Mouse (Mus musculus) stomach, embryonic 14.5 days (tissue): ENCODE results near the gene Leng8. TPM values are rescaled to one million over a fixed set of nuclear protein-coding genes. Genes with fewer than 3 reads are reported as not detected.

ENCODE experiments used
- ATAC-seq: fragments of 200-750 bp; cut with Nextera tagmentation; 2 replicates; pipeline ENCODE4 v1.8.0; 2017; ENCODE audit warnings: low read depth, moderate TSS enrichment; ENCODE audit not compliant: insufficient number of reproducible peaks, insufficient read depth, low FRiP score
- H3K27ac ChIP-seq: fragments of 300-500 bp; sonication (generic); 2 replicates; pipeline ENCODE4 v1.5.1; 2014; ENCODE audit warnings: mild to moderate bottlenecking, low read length, moderate library complexity, mixed read lengths
- H3K27me3 ChIP-seq: fragments of 300-500 bp; sonication (generic); 2 replicates; pipeline ENCODE4 v1.6.1; 2014; ENCODE audit warnings: low read length, control low read depth, mixed read lengths; ENCODE audit not compliant: control insufficient read depth, insufficient read depth
- H3K36me3 ChIP-seq: fragments of 300-500 bp; sonication (generic); 2 replicates; pipeline ENCODE4 v1.6.1; 2014; ENCODE audit warnings: mild to moderate bottlenecking, control low read depth, low read length, moderate library complexity, mixed read lengths; ENCODE audit not compliant: control insufficient read depth, insufficient read depth
- H3K4me1 ChIP-seq: fragments of 300-500 bp; sonication (generic); 2 replicates; pipeline ENCODE4 v1.6.1; 2014; ENCODE audit warnings: low read length, control low read depth, mixed read lengths; ENCODE audit not compliant: control insufficient read depth, insufficient read depth
- H3K4me2 ChIP-seq: fragments of 300-500 bp; sonication (generic); replicated peaks from 2 replicates; pipeline ENCODE4 v1.6.1; 2014; ENCODE audit warnings: low read depth, low read length, control low read depth
- H3K4me3 ChIP-seq: fragments of 300-500 bp; sonication (generic); 2 replicates; pipeline ENCODE4 v1.5.1; 2014; ENCODE audit warnings: low read depth, low read length, control low read depth
- H3K9ac ChIP-seq: fragments of 300-500 bp; sonication (generic); replicated peaks from 2 replicates; pipeline ENCODE4 v1.6.1; 2014; ENCODE audit warnings: low read depth, mild to moderate bottlenecking, control low read depth, low read length, moderate library complexity, mixed read lengths
- H3K9me3 ChIP-seq: fragments of 300-500 bp; sonication (generic); 2 replicates; pipeline ENCODE4 v1.6.1; 2016; ENCODE audit warnings: low read depth, low read length, control low read depth; ENCODE audit not compliant: control insufficient read depth
- WGBS: fragments of 180-500 bp; shearing (Covaris S2); extraction: QIAGEN DNeasy Blood & Tissue Kit; methylation state at CpG from one replicate; pipeline ENCODE4 v1.1.7; 2014; 5-methylcytosine and 5-hydroxymethylcytosine counted together
- polyA plus RNA-seq: library from polyadenylated mRNA; unstranded; fragments of >200 nt; fragmentation: Nextera tagmentation; extraction: Ambion mirVana; gene quantifications from 2 replicates; pipeline ENCODE4 v1.2.1, GENCODE M21; 2014

Leng8 gene
- polyA plus RNA-seq, 1 experiment from 2014 or later: 58.7 TPM

GRCm38 (mm10) chr7:4141648-4142325 lies 4.9 kb downstream of the Leng8 start:
- Histone ChIP-seq H3K4me1 (peaks cover 7% of the 10 kb centered on the region), H3K4me3 (no peak overlapping the region), H3K4me2 (no peak overlapping the region), H3K27me3 (no peaks in the 10 kb centered on the region), H3K9ac (no peak overlapping the region), H3K36me3 (peaks cover 76% of the 10 kb centered on the region), H3K9me3 (no peaks in the 10 kb centered on the region), H3K27ac (no peak overlapping the region)
- ATAC-seq: no peak
- WGBS: 91% methylated on average over 6 of the region's 6 CpGs

DNA sequence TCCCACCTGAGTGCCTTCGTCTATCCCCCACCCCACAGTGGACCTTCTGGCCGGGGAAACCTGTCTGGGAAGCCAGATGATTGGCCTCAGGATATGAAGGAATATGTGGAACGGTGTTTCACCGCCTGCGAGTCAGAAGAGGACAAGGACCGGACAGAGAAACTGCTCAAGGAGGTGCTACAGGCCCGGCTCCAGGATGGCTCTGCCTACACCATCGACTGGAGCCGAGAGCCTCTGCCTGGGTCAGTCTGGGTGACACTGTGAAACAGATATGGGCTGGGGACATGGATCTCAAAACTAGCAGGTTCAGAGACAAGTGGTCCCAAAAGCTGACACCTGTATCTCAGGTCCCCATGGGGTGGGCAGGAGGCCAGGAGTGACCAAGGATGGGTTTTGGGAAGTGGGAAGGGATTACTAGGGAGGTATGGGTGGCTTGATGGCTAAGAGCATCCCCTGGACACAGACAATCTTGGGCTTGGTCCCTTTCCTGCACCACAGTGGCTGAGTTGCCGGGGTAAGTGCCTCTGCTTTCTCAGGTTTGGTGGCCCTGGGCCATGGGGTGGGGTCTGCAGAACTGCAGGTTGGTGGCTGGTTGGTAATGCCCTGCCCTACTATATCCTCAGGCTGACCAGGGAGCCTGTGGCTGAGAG lies 6.1 kb downstream of the Leng8 start:
- H3K9ac ChIP-seq: no peak overlapping the region
- H3K4me1 ChIP-seq: peaks cover 4% of the 10 kb centered on the region
- no peaks in the 10 kb centered on the region for H3K9me3 ChIP-seq
- H3K4me3 ChIP-seq: no peak overlapping the region
- H3K4me2 ChIP-seq: no peak overlapping the region
- no peaks in the 10 kb centered on the region for H3K27me3 ChIP-seq
- H3K27ac ChIP-seq: no peak overlapping the region
- no peak for ATAC-seq
- H3K36me3 ChIP-seq: peaks cover 84% of the 10 kb centered on the region
- WGBS: 96% methylated on average over 10 of the region's 10 CpGs

- 94% methylated on average over 19 of the region's 19 CpGs for WGBS
- Histone ChIP-seq H3K9ac (no peak overlapping the region), H3K4me3 (no peak overlapping the region), H3K27me3 (no peaks in the 10 kb centered on the region), H3K9me3 (no peaks in the 10 kb centered on the region), H3K4me1 (peaks cover 3% of the 10 kb centered on the region; the same call in 1 of the 2 replicates), H3K36me3 (peaks cover 81% of the 10 kb centered on the region), H3K4me2 (no peak overlapping the region), H3K27ac (no peak overlapping the region)
- no peak for ATAC-seq
Measured at GRCm38 (mm10) chr7:4143506-4143905, 6.7 kb downstream of the Leng8 start.

DNA sequence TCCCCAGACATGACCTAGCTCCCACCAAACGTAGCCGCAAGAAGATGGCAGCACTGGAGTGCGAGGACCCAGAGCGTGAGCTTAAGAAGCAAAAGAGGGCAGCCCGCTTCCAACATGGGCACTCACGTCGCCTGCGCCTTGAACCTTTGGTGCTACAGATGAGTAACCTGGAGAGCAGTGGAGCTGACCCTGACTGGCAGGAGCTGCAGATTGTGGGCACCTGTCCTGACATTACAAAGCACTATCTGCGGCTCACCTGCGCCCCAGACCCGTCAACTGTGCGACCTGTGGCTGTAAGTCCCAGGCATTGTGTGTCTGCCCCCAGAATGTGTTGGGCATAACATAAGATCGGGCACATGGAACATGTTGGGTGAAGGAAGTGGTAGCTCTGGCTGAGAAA lies 7.2 kb downstream of the Leng8 start:
- H3K4me1 ChIP-seq: peaks cover 5% of the 10 kb centered on the region; the same call in 1 of the 2 replicates
- no peak overlapping the region for H3K27ac ChIP-seq
- H3K9ac ChIP-seq: no peak overlapping the region
- H3K36me3 ChIP-seq: peaks cover 81% of the 10 kb centered on the region
- H3K27me3 ChIP-seq: no peaks in the 10 kb centered on the region
- no peak for ATAC-seq
- 96% methylated on average over 13 of the region's 13 CpGs for WGBS
- no peak overlapping the region for H3K4me2 ChIP-seq
- H3K9me3 ChIP-seq: no peaks in the 10 kb centered on the region
- no peak overlapping the region for H3K4me3 ChIP-seq

- Histone ChIP-seq H3K9ac (no peak overlapping the region), H3K4me1 (peaks cover 5% of the 10 kb centered on the region; the same call in 1 of the 2 replicates), H3K9me3 (no peaks in the 10 kb centered on the region), H3K27ac (no peak overlapping the region), H3K4me3 (no peak overlapping the region), H3K27me3 (no peaks in the 10 kb centered on the region), H3K4me2 (no peak overlapping the region), H3K36me3 (peaks cover 72% of the 10 kb centered on the region)
- WGBS: 94% methylated on average over 20 of the region's 20 CpGs
- no peak for ATAC-seq
Measured at GRCm38 (mm10) chr7:4144766-4145551, 8.1 kb downstream of the Leng8 start.

GRCm38 (mm10) chr7:4145552-4146190 lies 8.8 kb downstream of the Leng8 start:
- H3K9me3 ChIP-seq: no peaks in the 10 kb centered on the region

GRCm38 (mm10) chr7:4146241-4147180 lies 9.7 kb downstream of the Leng8 start:
- Histone ChIP-seq H3K9me3 (no peaks in the 10 kb centered on the region), H3K4me3 (no peak overlapping the region), H3K4me2 (no peak overlapping the region), H3K4me1 (peaks cover 5% of the 10 kb centered on the region; the same call in 1 of the 2 replicates), H3K27me3 (no peaks in the 10 kb centered on the region), H3K27ac (no peak overlapping the region), H3K9ac (no peak overlapping the region), H3K36me3 (peaks cover 60% of the 10 kb centered on the region)
- 89% methylated on average over 23 of the region's 23 CpGs for WGBS
- no peak for ATAC-seq

More at GRCm38 (mm10) chr7:4145552-4146190, 8.8 kb downstream of the Leng8 start:
- Histone ChIP-seq H3K9ac (no peak overlapping the region), H3K27me3 (no peaks in the 10 kb centered on the region), H3K4me3 (no peak overlapping the region), H3K4me2 (no peak overlapping the region), H3K4me1 (peaks cover 5% of the 10 kb centered on the region; the same call in 1 of the 2 replicates), H3K36me3 (peaks cover 65% of the 10 kb centered on the region), H3K27ac (no peak overlapping the region)
- WGBS: 73% methylated on average over 6 of the region's 6 CpGs
- no peak for ATAC-seq
